Mouse (Mus musculus) retina, embryonic 14.5 days (tissue): ENCODE results near the gene Pwwp2a.

Experiments
- DNase-seq: peaks from one replicate; pipeline ENCODE4 v3.0.0-alpha.2; 2015; ENCODE audit warnings: low spot score

Gene Pwwp2a

GRCm38 (mm10) chr11:43681472-43682414, at the start of gene Pwwp2a:
Pwwp2a (plus strand) TSS chr11:43681998.
- peak; percentile 99 for DNase-seq

- no peak for DNase-seq
These were observed 49.2 kb upstream of the Pwwp2a start for GRCm38 (mm10) chr11:43632566-43632965.

GRCm38 (mm10) chr11:43633165-43633564, 48.6 kb upstream of the Pwwp2a start:
- DNase-seq = no peak

- peak; percentile 67 for DNase-seq
These were observed 48.0 kb upstream of the Pwwp2a start for GRCm38 (mm10) chr11:43633658-43634401.

- DNase-seq = no peak
These were observed 45.0 kb upstream of the Pwwp2a start for GRCm38 (mm10) chr11:43636761-43637160.

GRCm38 (mm10) chr11:43638486-43638885, 43.3 kb upstream of the Pwwp2a start:
- DNase-seq = no peak

- peak; percentile 27 for DNase-seq
These were observed 38.6 kb upstream of the Pwwp2a start for GRCm38 (mm10) chr11:43643180-43643591.

GRCm38 (mm10) chr11:43645286-43645685, 36.5 kb upstream of the Pwwp2a start:
- DNase-seq = no peak

- peak; percentile 83 for DNase-seq
These were observed 28.7 kb upstream of the Pwwp2a start for GRCm38 (mm10) chr11:43653051-43653475.

- DNase-seq = no peak
These were observed 25.3 kb upstream of the Pwwp2a start for GRCm38 (mm10) chr11:43656464-43656863.

- DNase-seq = no peak
These were observed 23.8 kb upstream of the Pwwp2a start for GRCm38 (mm10) chr11:43658010-43658409.

- DNase-seq = peak; percentile 70
These were observed 14.6 kb upstream of the Pwwp2a start for GRCm38 (mm10) chr11:43667038-43667745.

- peak; percentile 61 for DNase-seq
These were observed 818 bp downstream of the Pwwp2a start for GRCm38 (mm10) chr11:43682415-43683217.

GRCm38 (mm10) chr11:43688850-43689249, 7.1 kb downstream of the Pwwp2a start:
- DNase-seq = no peak

GRCm38 (mm10) chr11:43696623-43697022, 14.8 kb downstream of the Pwwp2a start:
- no peak for DNase-seq

GRCm38 (mm10) chr11:43698621-43699020, 16.8 kb downstream of the Pwwp2a start:
- no peak for DNase-seq

GRCm38 (mm10) chr11:43700291-43700690, 18.5 kb downstream of the Pwwp2a start:
- DNase-seq = no peak

GRCm38 (mm10) chr11:43703552-43703951, 21.8 kb downstream of the Pwwp2a start:
- DNase-seq = no peak

- no peak for DNase-seq
These were observed 24.0 kb downstream of the Pwwp2a start for GRCm38 (mm10) chr11:43705751-43706150.

GRCm38 (mm10) chr11:43708409-43708808, 26.6 kb downstream of the Pwwp2a start:
- DNase-seq = no peak

GRCm38 (mm10) chr11:43712178-43712577, 30.4 kb downstream of the Pwwp2a start:
- DNase-seq = no peak
